Mouse (Mus musculus): ENCODE measurements at regions not wholly inside any gene's neighbourhood (a gene's known extent, or its start where the extent isn't known, plus 50 kb on each side); places are given as distances from the start of the nearest gene placed in this dataset.
A peak's percentile ranks its signal among the peaks of the same experiment; 100 is the strongest.

DNA sequence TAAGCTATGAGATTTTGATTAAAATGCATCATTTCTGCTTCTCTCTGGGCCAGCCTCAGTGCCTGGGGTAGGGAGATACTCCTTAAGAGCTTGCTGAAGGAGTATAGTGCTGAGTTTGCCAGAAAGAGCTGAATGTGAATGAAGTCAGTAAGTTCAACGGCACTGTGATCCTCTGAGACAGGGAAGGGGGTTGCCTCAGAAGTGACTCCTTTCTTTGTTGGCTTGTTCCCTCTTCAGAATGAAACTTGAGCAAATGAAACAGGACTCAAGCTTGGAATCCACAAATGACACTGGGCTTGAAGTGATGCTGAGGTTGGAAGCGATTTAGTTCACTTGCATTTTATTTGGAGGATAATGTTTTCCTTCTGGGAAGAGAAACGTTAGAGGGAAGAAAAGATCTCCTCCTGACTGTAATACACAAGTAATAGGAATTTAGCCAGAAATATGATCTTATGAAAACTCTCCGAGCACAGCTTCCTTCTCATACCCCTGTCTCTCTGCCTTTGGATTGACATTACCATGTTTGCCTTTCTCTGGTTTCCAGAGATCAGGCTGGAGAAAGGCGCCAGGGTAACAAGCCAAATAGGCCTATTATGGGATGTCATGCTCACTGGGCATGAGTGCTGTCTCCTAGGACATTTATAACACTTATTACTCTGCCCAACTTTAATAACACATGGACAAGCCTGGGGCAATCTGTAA lies 77.0 kb upstream of the Ubash3b start:
- 72% methylated on average over 5 of the region's 5 CpGs for WGBS
- 0 out of 2 replicates have a peak overlapping the region, but pooled peaks have one; percentile 30 for H3K27ac ChIP-seq
- no peaks in the 10 kb centered on the region for H3K36me3 ChIP-seq
- H3K27me3 ChIP-seq = no peaks in the 10 kb centered on the region
- no peak overlapping the region for H3K9ac ChIP-seq
- no peaks in the 10 kb centered on the region for H3K9me3 ChIP-seq
- H3K4me1 ChIP-seq (replicated peaks) = no peaks in the 10 kb centered on the region
- no peak overlapping the region for H3K4me2 ChIP-seq
- ATAC-seq (ENCODE audit: low FRiP score) = no peak
- no peak overlapping the region for H3K4me3 ChIP-seq

DNA sequence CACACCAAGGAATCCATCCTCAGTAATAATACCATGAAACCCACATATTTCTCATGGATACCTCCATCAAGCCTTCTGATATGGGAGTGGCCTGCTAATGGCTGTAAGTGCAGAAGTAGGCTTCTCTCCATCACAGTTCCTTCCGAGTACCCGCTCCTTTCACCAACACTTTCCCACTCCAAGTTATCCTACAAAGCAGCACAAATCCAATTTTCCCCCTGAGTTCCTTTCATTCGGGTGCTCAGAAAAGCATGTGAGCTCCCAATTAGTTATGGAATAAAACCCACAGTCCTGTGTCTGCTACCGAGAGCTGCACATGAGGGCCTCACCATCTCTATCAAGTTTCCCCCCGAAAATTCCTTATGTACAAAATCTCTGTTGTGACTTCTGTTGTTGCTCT lies 75.8 kb upstream of the Ubash3b start:
- Histone ChIP-seq H3K4me1 (replicated peaks) (no peaks in the 10 kb centered on the region), H3K4me3 (no peak overlapping the region), H3K27me3 (no peaks in the 10 kb centered on the region), H3K9me3 (no peaks in the 10 kb centered on the region), H3K4me2 (no peak overlapping the region), H3K9ac (no peak overlapping the region), H3K36me3 (no peaks in the 10 kb centered on the region), H3K27ac (no peak overlapping the region)
- ATAC-seq (ENCODE audit: low FRiP score) = no peak
- 72% methylated on average over 5 of the region's 5 CpGs for WGBS

DNA sequence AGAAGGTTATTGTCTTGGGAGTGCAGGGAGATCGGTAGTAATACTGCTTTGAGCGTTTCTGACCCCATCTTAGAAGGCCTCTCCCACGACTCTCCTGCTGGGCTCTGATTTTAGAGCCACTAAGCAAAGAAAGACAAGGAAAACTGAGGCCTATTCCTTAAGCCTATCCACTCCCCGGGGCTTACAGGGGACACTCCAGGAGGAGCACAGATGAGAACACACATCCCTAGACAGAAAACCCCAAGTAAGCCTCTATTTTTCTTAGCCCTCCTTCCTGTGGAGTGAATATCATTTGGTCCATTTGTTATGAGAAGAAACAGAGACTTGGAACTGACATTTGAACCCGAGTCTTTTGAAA lies 67.7 kb upstream of the Ubash3b start:
- H3K4me3 ChIP-seq = peak overlapping the region; percentile 38
- peak overlapping the region; percentile 58 for H3K4me2 ChIP-seq
- H3K36me3 ChIP-seq = no peaks in the 10 kb centered on the region
- peak overlapping the region; percentile 95 for H3K27ac ChIP-seq
- H3K27me3 ChIP-seq = no peaks in the 10 kb centered on the region
- 5% methylated on average over 5 of the region's 5 CpGs for WGBS
- ATAC-seq (ENCODE audit: low FRiP score) = no peak
- H3K9ac ChIP-seq = peak overlapping the region; percentile 73
- no peaks in the 10 kb centered on the region for H3K9me3 ChIP-seq
- H3K4me1 ChIP-seq (replicated peaks) = peaks cover 34% of the 10 kb centered on the region

DNA sequence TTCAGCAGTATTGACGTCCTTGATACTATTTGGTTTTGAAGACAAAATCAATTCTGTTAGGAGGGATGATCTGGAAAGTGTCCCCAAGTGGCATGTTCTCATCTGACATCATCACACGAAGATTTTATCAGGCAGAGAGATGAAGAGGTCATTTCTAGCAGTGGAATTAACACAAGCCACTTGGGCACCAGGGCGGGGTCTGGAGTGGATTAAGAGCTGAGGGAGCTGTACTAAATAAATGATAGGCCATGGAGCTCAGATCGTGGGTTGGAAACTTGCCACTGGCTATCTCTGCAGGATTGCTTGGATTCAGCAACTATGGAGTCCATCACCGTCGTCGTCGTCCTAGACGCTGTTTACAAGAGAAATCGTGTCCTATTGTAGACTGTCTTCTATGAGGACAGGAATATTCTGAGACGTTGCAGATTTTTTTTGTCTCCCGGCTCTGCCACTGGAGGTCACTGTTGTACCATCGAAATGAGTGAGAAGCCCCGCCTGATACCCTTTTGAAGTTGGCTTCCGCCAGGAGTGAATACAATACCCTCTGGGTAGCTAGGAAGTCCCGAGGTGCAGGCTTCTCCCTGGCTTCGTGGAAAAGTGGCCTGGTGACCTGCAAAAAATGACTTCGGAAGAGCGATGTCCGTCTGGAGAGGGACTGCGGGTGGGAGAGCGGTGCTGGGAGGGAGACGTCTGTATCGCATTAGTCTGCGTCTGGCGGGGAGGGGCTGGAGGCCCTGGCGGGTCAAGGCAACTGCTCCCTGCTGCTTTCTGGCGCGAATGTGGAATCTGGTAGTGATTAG lies 67.1 kb upstream of the Ubash3b start:
- WGBS = 5% methylated on average over 29 of the region's 29 CpGs
- peak overlapping the region; percentile 95 for H3K27ac ChIP-seq
- peak overlapping the region; percentile 58 for H3K4me2 ChIP-seq
- H3K9ac ChIP-seq = peak overlapping the region; percentile 73
- H3K36me3 ChIP-seq = no peaks in the 10 kb centered on the region
- no peaks in the 10 kb centered on the region for H3K9me3 ChIP-seq
- H3K4me3 ChIP-seq = peak overlapping the region; percentile 38
- H3K4me1 ChIP-seq (replicated peaks) = peaks cover 34% of the 10 kb centered on the region
- no peaks in the 10 kb centered on the region for H3K27me3 ChIP-seq
- ATAC-seq (ENCODE audit: low FRiP score) = peak; percentile 95

DNA sequence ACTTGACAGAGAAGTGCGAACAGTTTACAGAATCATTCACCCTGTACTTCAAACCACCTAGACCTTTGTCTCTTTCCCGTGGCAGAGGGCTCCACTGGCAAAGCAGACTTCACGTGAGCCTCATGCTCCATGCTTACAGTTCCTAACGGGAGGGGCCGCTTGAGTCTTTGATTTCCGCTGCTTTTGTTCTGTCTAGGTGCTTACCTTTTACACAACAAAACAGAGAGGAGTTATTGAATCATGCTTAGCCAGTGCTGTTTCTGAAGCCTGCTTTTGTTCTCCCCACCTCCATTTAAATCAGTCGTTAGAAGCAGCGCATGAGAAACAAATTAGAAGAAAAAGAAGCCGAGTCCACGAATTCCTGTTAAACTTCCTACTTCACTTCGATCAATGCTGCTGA lies 61.9 kb upstream of the Ubash3b start:
- Histone ChIP-seq H3K4me3 (no peak overlapping the region), H3K36me3 (no peaks in the 10 kb centered on the region), H3K4me2 (no peak overlapping the region), H3K27ac (no peak overlapping the region), H3K9ac (no peak overlapping the region), H3K4me1 (replicated peaks) (peaks cover 14% of the 10 kb centered on the region), H3K27me3 (no peaks in the 10 kb centered on the region), H3K9me3 (no peaks in the 10 kb centered on the region)
- no peak for ATAC-seq (ENCODE audit: low FRiP score)
- 61% methylated on average over 11 of the region's 11 CpGs for WGBS

- 95% methylated on average over 16 of the region's 16 CpGs for WGBS
- H3K27me3 ChIP-seq = no peaks in the 10 kb centered on the region
- no peak overlapping the region for H3K27ac ChIP-seq
- no peaks in the 10 kb centered on the region for H3K36me3 ChIP-seq
- no peaks in the 10 kb centered on the region for H3K9me3 ChIP-seq
- H3K9ac ChIP-seq = no peak overlapping the region
- no peak for ATAC-seq (ENCODE audit: low FRiP score)
- H3K4me1 ChIP-seq (replicated peaks) = 0 out of 2 replicates have a peak, but pooled peaks cover 5% of the 10 kb centered on the region
- no peak overlapping the region for H3K4me2 ChIP-seq
- H3K4me3 ChIP-seq = no peak overlapping the region
Measured at GRCm38 (mm10) chr9:41222346-41223015, 61.0 kb upstream of the Ubash3b start.

GRCm38 (mm10) chr9:41221110-41221790 lies 59.8 kb upstream of the Ubash3b start:
- H3K9me3 ChIP-seq = no peaks in the 10 kb centered on the region
- WGBS = 85% methylated on average over 4 of the region's 4 CpGs
- no peaks in the 10 kb centered on the region for H3K27me3 ChIP-seq
- H3K4me3 ChIP-seq = no peak overlapping the region
- no peak for ATAC-seq (ENCODE audit: low FRiP score)
- peaks cover 3% of the 10 kb centered on the region; the same call in 1 of the 2 replicates for H3K4me1 ChIP-seq (replicated peaks)
- no peak overlapping the region for H3K27ac ChIP-seq
- no peaks in the 10 kb centered on the region for H3K36me3 ChIP-seq
- H3K9ac ChIP-seq = no peak overlapping the region
- no peak overlapping the region for H3K4me2 ChIP-seq

GRCm38 (mm10) chr9:41220105-41220669 lies 58.7 kb upstream of the Ubash3b start:
- Histone ChIP-seq H3K4me1 (replicated peaks) (peaks cover 3% of the 10 kb centered on the region; the same call in 1 of the 2 replicates), H3K27me3 (no peaks in the 10 kb centered on the region), H3K9me3 (no peaks in the 10 kb centered on the region), H3K4me2 (no peak overlapping the region), H3K9ac (no peak overlapping the region), H3K36me3 (no peaks in the 10 kb centered on the region), H3K4me3 (no peak overlapping the region), H3K27ac (no peak overlapping the region)
- WGBS = 95% methylated on average over 3 of the region's 3 CpGs
- no peak for ATAC-seq (ENCODE audit: low FRiP score)

DNA sequence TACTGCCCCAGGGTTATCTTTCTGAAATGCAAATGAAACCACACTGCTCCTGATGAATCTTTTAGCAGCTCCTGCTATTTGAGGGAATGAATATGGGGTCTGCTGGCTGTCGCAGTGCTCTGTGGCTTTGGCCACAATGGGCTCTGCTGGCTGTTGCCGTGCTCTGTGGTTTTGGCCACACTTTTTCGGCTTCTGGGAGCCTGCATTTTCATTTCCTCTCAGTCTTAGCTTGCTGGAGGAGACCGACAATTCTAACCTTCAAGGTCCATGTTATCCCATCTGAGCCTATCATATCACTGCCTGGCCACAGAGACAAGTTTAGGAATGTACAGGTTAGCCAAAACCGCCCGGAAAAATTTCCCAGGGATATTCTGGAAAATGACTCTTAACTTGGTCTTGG lies 57.2 kb upstream of the Ubash3b start:
- Histone ChIP-seq H3K27me3 (no peaks in the 10 kb centered on the region), H3K27ac (no peak overlapping the region), H3K4me2 (no peak overlapping the region), H3K36me3 (no peaks in the 10 kb centered on the region), H3K4me1 (replicated peaks) (peaks cover 3% of the 10 kb centered on the region; the same call in 1 of the 2 replicates), H3K9me3 (no peaks in the 10 kb centered on the region), H3K9ac (no peak overlapping the region), H3K4me3 (no peak overlapping the region)
- WGBS = 89% methylated on average over 6 of the region's 6 CpGs
- ATAC-seq (ENCODE audit: low FRiP score) = no peak

DNA sequence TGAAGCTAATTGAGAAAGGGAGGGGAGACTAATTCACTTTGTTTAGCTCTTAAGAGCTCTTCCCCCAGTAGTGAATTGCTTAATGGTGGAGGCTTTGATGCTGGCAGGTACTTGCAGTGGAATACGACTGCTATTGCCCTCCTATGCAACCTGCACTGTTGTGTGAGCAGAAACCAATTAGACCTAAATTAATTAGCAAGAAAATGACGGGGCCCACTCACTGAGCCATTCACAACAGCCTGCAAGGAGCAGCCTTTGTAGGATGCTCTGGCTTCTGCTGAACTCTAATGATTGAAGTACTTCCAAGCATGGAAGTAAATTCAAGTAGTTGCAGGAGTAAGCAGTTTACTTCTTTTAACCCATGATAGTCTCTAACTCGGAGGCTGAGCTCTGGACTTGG lies 54.8 kb upstream of the Ubash3b start:
- WGBS = 40% methylated on average over 3 of the region's 3 CpGs
- Histone ChIP-seq H3K27ac (no peak overlapping the region), H3K4me3 (no peak overlapping the region), H3K9me3 (no peaks in the 10 kb centered on the region), H3K36me3 (no peaks in the 10 kb centered on the region), H3K27me3 (no peaks in the 10 kb centered on the region), H3K4me2 (no peak overlapping the region), H3K9ac (no peak overlapping the region), H3K4me1 (replicated peaks) (peaks cover 19% of the 10 kb centered on the region)
- no peak for ATAC-seq (ENCODE audit: low FRiP score)

DNA sequence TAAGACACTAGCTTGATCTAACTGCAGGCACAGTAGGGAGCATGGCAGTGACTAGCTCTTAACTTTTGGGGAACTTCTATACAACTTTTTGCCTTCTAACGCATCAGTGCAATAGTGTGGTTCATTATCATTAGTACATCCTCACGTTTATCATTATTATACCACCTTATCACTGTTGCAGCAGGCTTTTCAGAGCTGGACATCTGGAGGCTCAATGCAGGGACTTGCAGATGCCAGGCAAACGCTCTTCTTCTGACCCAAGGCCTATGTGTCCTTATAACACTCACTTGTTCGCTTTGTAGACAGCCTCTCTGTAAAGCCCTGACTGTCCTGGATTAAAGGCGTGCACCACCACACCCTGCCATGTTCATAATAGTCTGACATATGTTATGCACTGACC lies 53.5 kb upstream of the Ubash3b start:
- no peak overlapping the region for H3K4me3 ChIP-seq
- 91% methylated on average over 5 of the region's 5 CpGs for WGBS
- ATAC-seq (ENCODE audit: low FRiP score) = no peak

More for the DNA sequence above, 53.5 kb upstream of the Ubash3b start:
- Histone ChIP-seq H3K27me3 (no peaks in the 10 kb centered on the region), H3K4me1 (replicated peaks) (peaks cover 19% of the 10 kb centered on the region), H3K9me3 (no peaks in the 10 kb centered on the region), H3K27ac (no peak overlapping the region), H3K4me2 (no peak overlapping the region), H3K36me3 (no peaks in the 10 kb centered on the region), H3K9ac (no peak overlapping the region)
